Mouse (Mus musculus) frontal cortex, postnatal 10 days (tissue): ENCODE results near the gene Gm11563.
"Not testable (repeated sequence)": the region's sequence is repeated elsewhere in the genome, so short reads cannot be mapped to it uniquely, and the experiment has no call there.

Experiments
- DNase-seq, 2 experiments: peaks; one replicate each; pipeline ENCODE4 v3.0.0; 2022; ENCODE audit warnings: low spot score in 2 of 2, mixed read lengths in 1 of 2

Gene Gm11563

GRCm38 (mm10) chr11:99658467-99659010 is at the start of gene Gm11563:
Gene Gm11563 (minus strand): TSS chr11:99658960.
- not testable (repeated sequence) for DNase-seq

DNA sequence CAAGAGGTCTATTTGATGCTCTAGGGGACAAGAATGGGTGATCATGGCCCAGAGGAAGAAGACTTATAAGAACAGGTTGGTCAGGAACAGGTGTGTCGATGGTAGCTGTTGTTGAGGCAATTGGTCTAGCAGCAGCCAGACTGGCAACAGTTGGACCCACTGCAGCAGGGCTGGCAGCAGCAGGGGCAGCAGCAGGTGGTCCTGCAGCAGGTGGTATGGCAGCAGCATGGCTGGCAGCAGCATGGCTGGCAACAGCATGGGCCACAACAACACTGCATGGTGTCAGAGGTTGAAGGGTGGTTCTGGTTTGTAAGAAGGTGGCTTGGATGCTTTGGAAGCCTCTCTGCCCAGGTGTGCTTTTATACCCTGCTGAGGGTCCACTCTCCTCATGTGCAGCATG is 31.7 kb upstream of the Gm11563 start, which contains the start of gene Gm14190:
Gm14190 (minus strand) TSS at position 278 of the 400 bp plus-strand sequence.
- no peak for DNase-seq

DNA sequence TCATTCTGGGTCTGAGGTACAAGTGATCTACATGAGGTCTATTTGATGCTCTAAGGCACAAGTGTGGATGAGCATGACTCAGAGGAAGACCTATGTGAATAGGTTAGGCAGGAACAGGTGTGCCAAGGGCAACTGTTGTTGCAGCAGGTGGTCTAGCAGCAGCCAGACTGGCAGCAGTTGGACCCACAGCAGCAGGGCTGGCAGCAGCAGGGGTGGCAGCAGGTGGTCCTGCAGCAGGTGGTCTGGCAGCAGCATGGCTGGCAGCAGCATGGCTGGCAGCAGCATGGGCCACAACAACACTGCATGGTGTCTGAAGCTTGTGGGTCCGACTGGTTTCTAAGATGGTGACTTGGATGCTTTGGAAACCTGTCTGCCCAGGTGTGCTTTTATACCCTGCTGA is 26.5 kb upstream of the Gm11563 start:
- DNase-seq = not testable (repeated sequence)

GRCm38 (mm10) chr11:99683481-99683880 is 24.7 kb upstream of the Gm11563 start:
- DNase-seq = no peak

GRCm38 (mm10) chr11:99665860-99666259 is 7.1 kb upstream of the Gm11563 start, which contains the start of gene Krtap4-6:
Gene Krtap4-6 (minus strand): TSS chr11:99665960.
- DNase-seq = no peak

DNA sequence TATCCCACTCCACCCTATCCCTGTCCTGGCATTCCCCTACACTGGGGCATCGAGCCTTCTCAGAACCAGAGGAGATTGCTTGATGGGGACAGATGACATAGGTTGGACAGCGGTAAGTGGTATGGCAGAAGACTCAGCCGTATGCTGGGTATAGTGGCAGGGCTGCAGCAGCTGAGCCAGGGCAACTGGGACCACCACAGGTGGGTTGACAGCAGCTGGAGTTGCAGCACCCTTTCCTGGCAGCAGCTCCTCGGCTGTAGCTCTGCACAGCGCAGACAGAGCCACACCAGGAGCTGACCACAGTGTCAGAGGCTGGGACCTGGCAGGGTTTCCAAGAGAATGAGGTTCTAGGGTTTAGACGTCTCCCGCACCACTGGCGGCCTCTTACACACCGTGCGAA is 4.0 kb upstream of the Gm11563 start:
- no peak for DNase-seq

- DNase-seq = no peak
Observed at GRCm38 (mm10) chr11:99659256-99659655, 496 bp upstream of the Gm11563 start.

DNA sequence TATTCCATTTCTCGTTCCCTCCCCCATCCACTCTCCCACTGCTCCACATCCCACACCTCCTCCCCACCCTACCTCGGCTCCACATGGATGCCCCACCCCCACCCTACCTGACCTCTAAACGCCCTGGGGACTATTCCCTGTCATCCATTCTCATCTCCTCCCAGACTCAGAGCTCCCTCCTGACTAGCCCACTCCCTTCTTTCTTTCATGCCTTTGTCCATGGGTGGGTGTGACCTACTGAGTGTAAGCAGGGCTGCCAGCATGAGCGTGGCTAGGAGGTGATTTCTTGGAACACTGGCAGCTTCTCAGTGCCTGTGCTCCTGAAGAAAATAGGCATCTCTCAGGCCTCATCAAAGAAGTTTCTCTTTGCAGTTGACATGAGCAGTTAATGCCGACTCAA is 1.7 kb downstream of the Gm11563 start:
- DNase-seq = no peak

DNA sequence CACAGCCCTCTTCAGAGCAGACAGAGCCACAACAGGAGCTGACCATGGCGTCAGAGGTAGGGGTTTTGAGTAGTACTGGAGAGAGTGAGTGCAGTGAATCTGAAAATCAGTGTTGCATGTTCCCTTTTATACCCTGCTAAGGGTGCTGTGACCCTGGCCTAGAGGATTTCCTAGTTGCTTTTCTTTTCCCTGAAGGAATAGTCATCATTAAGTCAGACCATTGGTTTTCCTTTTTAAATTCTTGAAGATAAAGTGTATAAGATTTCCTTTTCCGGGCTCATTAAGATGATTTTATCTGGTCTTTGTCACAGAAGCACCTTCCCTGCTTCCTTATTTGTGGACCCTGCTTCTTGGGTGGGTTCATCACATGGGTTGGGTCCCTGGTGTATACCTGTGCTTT is 8.6 kb downstream of the Gm11563 start, which contains the start of gene Gm11555:
Gm11555 (minus strand) TSS at position 101 of the 400 bp plus-strand sequence.
- no peak for DNase-seq

DNA sequence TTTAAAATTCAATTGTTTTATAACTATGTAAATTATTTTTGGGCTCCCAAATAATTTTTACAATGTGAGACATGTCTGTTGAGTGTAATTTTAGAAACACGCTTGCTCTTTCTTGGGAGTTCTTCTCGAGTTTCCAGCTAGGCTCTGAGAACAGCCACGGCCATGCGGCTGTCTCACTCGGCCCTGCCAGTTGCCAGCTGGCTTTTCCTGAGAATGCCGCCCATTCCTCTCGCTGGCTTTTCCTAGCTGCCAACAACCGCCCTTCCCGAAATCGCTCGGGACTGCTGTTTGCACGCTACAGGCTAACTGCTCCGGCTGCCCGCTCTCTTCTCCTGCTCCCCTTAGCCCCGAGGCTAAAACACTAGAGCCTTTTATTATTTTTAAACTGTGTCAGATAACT is 12.3 kb downstream of the Gm11563 start:
- no peak for DNase-seq

- DNase-seq = no peak
Observed at GRCm38 (mm10) chr11:99644351-99644750, 14.4 kb downstream of the Gm11563 start.

DNA sequence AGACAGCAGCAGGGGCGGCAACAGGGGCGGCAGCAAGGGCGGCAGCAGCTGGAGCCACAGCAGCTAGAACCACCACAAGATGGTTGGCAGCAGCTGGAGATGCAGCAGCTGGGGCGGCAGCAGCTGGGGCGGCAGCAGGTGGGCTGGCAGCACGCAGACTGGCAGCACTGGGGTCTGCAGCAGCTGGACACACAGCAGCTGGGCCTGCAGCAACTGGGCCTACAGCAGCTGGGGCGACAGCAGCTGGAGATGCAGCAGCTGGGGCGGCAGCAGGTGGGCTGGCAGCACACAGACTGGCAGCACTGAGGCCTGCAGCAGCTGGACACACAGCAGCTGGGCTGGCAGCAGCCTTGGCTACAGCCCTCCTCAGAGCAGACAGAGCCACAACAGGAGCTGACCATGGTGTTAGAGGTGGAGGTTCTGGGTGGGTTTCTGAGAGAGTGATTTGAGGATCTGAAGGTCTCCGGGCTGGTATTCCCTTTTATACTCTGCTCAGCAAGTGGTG is 15.1 kb downstream of the Gm11563 start, which contains the start of gene Krtap4-7:
Krtap4-7 (minus strand) TSS at position 455 of the 505 bp plus-strand sequence.
- not testable (repeated sequence) for DNase-seq

- DNase-seq = no peak
Observed at GRCm38 (mm10) chr11:99640926-99641325, 17.8 kb downstream of the Gm11563 start.

GRCm38 (mm10) chr11:99637086-99637485 is 21.7 kb downstream of the Gm11563 start:
- DNase-seq = no peak

DNA sequence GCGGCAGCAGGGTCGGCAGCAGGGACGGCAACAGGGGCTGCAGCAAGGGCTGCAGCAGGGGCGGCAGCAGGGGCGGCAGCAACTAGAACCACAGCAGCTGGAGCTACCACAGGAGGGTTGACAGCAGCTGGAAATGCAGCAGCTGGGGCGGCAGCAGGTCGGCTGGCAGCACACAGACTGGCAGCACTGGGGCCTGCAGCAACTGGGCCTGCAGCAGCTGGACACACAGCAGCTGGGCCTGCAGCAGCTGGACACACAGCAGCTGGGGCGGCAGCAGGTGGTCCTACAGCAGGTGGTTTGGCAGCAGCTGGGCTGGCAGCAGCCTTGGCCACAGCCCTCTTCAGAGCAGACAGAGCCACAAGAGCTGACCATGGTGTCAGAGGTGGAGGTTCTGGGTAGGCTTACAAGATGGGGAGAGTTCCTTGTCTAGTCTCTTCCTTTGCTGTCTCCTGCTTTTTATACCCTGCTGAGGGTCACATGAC is 24.1 kb downstream of the Gm11563 start, which contains the start of gene Krtap4-2:
Krtap4-2 (minus strand) TSS at position 432 of the 482 bp plus-strand sequence.
- no peak for DNase-seq

DNA sequence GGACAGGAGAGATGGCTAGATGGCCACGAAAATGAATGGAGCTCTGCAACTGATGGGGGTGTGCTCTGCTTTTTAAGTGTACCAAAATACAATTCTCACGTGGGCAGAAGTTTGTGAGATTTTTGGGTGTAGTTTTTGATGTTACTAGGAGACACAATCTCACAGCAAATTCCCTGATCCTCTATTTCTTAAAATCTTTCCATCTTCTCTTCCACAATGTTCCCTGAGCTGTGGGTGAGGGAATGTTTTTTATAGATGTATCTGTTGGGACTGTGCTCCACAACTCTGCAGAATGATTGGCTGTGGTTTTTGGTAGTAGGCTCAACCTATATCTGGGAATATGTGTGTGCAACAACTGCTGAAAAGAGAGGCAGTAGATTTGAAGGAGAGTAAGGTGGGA is 25.5 kb downstream of the Gm11563 start:
- no peak for DNase-seq

DNA sequence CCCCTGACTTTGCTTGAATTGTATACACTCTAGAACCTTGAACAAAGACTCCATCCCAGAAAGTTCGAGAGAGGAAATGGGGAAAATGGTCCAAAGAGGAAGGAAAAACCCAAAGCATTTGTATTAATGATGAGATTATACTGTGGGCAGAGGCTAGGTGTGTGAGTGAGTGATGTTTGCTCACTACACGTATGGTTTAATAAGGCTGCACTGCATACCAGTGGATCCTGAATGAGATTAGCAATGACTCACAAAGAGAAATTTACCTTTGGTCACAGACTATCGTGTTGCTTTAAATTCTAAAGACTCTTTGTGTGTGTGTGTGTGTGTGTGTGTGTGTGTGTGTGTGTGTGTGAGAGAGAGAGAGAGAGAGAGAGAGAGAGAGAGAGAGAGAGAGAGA is 27.9 kb downstream of the Gm11563 start:
- DNase-seq = no peak

DNA sequence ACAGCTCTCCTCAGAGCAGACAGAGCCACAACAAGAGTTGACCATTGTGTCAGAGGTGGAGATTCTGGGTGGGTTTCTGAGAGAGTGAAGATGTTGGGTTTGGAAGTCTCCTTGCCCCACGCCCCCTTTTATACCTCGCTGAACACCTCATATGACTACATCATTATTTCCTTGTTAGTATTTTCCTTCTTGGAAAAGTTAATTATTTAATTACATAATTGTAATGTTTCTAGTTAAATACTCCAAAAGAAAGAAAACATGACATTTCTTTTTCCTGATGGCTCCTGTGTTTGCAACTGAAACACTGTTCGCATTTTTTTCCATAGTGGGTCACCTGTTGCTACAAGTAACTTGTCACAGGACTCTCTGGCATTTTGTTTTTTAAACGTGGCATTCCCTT is 30.6 kb downstream of the Gm11563 start, which contains the start of gene Krtap4-1:
Krtap4-1 (minus strand) TSS at position 101 of the 400 bp plus-strand sequence.
- no peak for DNase-seq

DNA sequence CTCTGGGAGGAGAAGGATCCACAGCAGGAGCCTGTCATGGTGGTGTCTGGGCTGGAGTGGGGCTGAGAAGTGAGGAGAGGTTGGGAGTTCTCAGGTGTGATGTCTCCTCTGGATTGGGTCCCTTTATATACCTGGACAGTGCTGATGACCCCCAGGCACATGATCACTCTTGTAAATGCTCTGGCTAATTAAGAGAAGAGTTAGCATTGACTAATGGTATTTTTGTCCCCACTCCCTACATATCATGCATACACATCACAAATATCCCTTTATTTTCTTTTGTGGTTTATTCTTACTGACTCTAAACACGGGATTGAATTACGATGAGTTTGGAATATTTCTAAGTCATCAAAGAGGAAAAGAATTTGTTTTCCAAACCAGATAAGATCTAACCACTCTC is 38.4 kb downstream of the Gm11563 start, which contains the start of gene Gm11562:
Gm11562 (minus strand) TSS at position 101 of the 400 bp plus-strand sequence.
- DNase-seq = no peak

DNA sequence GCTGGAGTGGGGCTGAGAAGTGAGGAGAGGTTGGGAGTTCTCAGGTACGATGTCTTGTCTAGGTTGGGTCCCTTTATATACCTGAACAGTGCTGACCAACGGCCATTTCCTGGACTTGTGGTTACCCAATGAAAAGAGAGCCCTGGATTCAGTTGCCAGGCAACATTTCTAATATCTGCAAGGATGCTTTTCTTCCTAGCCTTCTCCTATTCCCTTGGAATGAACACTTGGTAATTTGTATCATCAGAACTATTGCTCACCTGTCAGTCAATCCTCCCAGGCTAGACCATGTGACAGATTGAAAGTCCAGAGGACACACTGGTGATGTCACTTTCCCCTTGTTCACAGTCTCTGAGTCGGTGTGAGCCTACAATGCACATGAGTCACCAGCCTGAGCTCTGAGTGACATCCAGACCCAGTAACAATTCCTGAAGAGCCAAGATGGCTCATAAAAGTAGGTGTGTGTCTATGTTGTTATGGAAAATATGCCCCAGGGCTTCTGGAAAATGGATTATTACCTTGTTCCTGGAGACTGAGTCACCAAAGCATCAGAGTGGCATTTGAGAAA is 43.9 kb downstream of the Gm11563 start, which contains the start of gene Krtap2-4:
Krtap2-4 (minus strand) TSS at position 51 of the 568 bp plus-strand sequence.
- DNase-seq = no peak

DNA sequence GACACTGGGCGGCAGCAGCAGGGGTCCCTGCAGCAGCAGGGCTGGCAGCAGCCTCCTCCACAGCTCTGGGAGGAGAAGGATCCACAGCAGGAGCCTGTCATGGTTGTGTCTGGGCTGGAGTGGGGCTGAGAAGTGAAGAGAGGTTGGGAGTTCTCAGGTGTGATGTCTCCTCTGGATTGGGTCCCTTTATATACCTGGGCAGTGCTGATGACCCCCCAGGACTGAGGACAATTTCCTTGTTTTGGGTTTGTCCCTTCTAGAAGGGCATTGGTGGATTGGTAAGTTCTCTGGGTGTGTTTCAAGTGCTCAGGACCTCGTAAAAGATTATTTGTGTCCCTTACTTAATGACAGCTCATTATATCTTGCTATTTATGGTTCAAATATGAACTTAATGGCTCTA is 48.7 kb downstream of the Gm11563 start, which contains the start of gene Gm11937:
Gm11937 (minus strand) TSS at position 101 of the 400 bp plus-strand sequence.
- not testable (repeated sequence) for DNase-seq

DNA sequence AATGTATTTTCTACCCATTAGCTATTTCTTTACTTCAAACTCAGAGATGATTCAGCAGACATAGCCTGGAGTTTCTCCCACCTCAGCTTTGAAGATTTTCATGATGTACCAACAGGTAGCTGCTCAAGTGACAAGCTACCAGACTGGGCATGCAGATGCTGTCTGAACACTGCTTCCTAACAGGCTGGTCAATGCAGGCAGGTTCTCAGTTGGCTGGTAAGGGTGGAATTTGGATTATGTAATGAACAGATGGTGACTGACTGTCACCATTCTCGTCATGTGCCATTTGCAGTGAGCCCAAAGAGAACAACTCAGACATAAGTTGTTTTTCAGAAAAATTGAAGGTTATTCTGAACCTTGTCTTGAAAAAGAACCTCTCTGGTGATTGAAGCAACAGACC is 49.6 kb downstream of the Gm11563 start:
- DNase-seq = peak in 1 of 2 experiments; percentile 13
